Mouse (Mus musculus): ENCODE data around the gene Slamf6. TPM values are rescaled to one million over a fixed set of nuclear protein-coding genes. Genes with fewer than 3 reads are reported as not detected.

Gene Slamf6
- polyA plus RNA-seq, 1 experiment from 2014 or later, result 0.36 TPM

DNA sequence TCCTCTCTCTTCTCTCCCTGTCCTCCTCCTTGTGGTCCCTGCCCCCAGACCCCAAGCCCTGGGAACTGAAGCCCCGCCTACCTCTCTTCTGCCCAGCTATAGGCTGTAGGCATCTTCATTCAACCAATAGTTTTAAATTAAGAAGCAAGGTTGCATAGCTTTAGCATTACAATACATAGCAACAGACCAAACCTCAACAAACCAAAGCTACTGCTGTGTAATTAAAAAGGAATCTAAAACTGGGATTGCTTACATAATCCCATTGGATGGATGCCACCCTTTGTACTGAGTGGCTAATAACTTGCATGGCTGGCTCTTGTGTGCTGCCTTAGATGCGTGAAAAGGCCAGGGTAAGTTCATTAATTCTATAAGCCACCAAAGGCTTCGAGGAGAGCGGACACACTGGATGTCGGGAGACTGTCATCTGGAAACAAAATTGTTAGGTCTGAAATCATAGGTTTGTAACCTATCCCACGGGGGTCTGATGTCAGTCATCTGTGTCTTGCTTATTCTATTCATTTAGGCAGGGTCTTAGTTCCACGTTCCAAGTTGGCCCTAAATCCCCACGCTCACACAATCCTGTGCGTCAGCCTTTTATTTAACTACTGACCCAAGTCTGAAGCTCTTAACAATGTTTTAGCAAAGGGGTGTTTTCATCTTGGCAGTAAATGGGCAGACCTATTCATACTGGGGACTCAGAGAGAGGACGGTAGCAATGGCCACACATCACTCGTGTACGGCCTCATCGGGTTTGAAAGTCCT is 62.8 kb downstream of the Slamf6 start:
- Histone ChIP-seq H3K9me3 (replicated peaks; ENCODE audit: low read length) (no peaks in the 10 kb centered on the region), H3K9ac (ENCODE audit: low read depth, low read length) (no peak overlapping the region), H3K36me3 (ENCODE audit: insufficient read depth, low read length) (no peaks in the 10 kb centered on the region), H3K27ac (no peak overlapping the region), H3K4me1 (replicated peaks; ENCODE audit: insufficient read depth, low read length) (no peaks in the 10 kb centered on the region), H3K4me3 (replicated peaks; ENCODE audit: low read depth, low read length) (no peak overlapping the region), H3K4me2 (ENCODE audit: low read length) (no peak overlapping the region), H3K27me3 (ENCODE audit: insufficient read depth, low read length) (no peaks in the 10 kb centered on the region)
- no peak for DNase-seq (ENCODE audit: low spot score)
- WGBS, result 91% methylated on average over 13 of the region's 13 CpGs
- ATAC-seq (replicated peaks; ENCODE audit: low FRiP score, low read depth), result no peak
- no peak for TF ChIP-seq CTCF (IDR thresholded peaks at IDR 0.05; ENCODE audit: low read depth)

DNA sequence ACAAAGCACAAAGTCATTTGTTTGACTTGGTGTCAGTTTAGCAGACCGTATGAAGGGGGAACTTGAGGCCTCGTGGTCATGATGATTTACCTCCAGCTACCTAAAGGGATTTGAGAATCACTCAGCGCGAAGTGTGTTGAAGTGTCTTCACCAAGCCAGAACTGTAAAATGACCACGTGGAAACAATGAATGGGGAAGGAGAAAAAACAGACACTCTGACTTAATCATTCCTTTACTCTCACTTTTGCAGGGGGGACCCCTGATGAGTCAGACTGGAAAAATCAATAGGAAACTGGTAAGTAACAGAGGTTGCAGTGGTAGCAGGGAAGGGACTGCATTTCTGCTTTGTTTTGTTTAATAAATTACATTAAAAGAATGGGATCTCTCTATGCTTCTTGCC is 64.9 kb downstream of the Slamf6 start:
- ATAC-seq (replicated peaks; ENCODE audit: low FRiP score, low read depth), result no peak
- DNase-seq (ENCODE audit: low spot score), result no peak
- H3K4me2 ChIP-seq (ENCODE audit: low read length), result no peak overlapping the region
- H3K36me3 ChIP-seq (ENCODE audit: insufficient read depth, low read length), result no peaks in the 10 kb centered on the region
- H3K27ac ChIP-seq, result no peak overlapping the region
- H3K4me1 ChIP-seq (replicated peaks; ENCODE audit: insufficient read depth, low read length), result no peaks in the 10 kb centered on the region
- no peaks in the 10 kb centered on the region for H3K9me3 ChIP-seq (replicated peaks; ENCODE audit: low read length)
- H3K27me3 ChIP-seq (ENCODE audit: insufficient read depth, low read length), result no peaks in the 10 kb centered on the region
- no peak overlapping the region for H3K4me3 ChIP-seq (replicated peaks; ENCODE audit: low read depth, low read length)
- no peak for TF ChIP-seq CTCF (IDR thresholded peaks at IDR 0.05; ENCODE audit: low read depth)
- H3K9ac ChIP-seq (ENCODE audit: low read depth, low read length), result no peak overlapping the region
- 41% methylated on average over 5 of the region's 5 CpGs for WGBS

DNA sequence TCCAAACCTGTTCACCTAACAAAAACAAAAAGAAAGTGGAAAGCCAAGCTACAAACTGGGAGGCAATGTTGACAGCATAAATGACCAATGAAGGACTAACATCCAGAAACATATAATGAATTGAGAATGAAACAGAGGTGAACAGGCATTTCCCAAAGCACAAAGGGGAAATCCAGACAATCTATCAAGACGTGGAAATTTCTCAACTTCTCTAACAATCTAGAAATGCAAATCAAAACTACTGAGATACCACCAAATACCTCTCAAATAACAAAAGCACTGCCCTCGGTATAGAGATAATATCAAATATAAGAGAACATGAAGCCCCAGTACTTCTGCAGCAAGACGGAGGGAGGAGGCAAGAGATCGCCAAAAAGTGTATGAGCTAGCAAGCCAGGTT is 65.4 kb downstream of the Slamf6 start:
- no peak overlapping the region for H3K4me3 ChIP-seq (replicated peaks; ENCODE audit: low read depth, low read length)
- WGBS, result 68% methylated on average over 4 of the region's 4 CpGs
- TF ChIP-seq CTCF (IDR thresholded peaks at IDR 0.05; ENCODE audit: low read depth), result no peak
- no peak overlapping the region for H3K9ac ChIP-seq (ENCODE audit: low read depth, low read length)
- ATAC-seq (replicated peaks; ENCODE audit: low FRiP score, low read depth) (no peak), DNase-seq (ENCODE audit: low spot score) (no peak)
- H3K36me3 ChIP-seq (ENCODE audit: insufficient read depth, low read length), result no peaks in the 10 kb centered on the region
- H3K4me1 ChIP-seq (replicated peaks; ENCODE audit: insufficient read depth, low read length), result no peaks in the 10 kb centered on the region
- H3K9me3 ChIP-seq (replicated peaks; ENCODE audit: low read length), result no peaks in the 10 kb centered on the region
- no peaks in the 10 kb centered on the region for H3K27me3 ChIP-seq (ENCODE audit: insufficient read depth, low read length)
- no peak overlapping the region for H3K4me2 ChIP-seq (ENCODE audit: low read length)
- H3K27ac ChIP-seq, result no peak overlapping the region

DNA sequence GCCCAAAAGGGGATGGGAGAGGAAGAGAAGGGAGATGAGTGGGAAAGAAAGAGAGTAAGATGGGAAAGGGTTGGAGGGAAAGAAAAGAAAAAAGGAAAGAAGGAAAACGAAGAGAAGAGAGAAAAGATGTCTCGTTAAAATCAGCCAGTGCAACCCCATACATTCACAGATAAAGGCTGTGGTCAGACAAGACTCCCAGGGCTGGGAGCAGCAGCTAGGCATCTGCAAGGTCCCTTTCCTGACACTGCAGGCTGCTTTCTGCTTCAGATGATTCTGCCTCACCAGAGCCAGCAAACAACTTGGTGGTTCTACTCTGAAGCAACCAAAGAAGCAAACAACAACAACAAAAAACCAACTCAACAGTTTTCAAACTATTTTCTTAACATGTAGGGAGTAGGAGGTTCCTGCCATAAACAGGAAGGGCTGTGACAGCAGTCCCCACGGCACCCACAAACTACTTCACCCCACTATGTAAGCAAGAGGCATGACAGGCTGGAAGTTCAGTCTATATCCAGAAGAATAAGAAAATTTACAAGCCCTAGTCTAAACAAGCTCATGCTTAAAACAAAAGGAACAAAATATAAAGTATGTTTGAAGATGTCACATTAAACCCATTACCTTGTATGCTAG is 66.2 kb downstream of the Slamf6 start:
- H3K4me2 ChIP-seq (ENCODE audit: low read length), result no peak overlapping the region
- DNase-seq (ENCODE audit: low spot score) (no peak), ATAC-seq (replicated peaks; ENCODE audit: low FRiP score, low read depth) (no peak)
- H3K27me3 ChIP-seq (ENCODE audit: insufficient read depth, low read length), result no peaks in the 10 kb centered on the region
- no peak overlapping the region for H3K27ac ChIP-seq
- H3K4me3 ChIP-seq (replicated peaks; ENCODE audit: low read depth, low read length), result no peak overlapping the region
- H3K36me3 ChIP-seq (ENCODE audit: insufficient read depth, low read length), result no peaks in the 10 kb centered on the region
- 59% methylated on average over 3 of the region's 3 CpGs for WGBS
- H3K9me3 ChIP-seq (replicated peaks; ENCODE audit: low read length), result no peaks in the 10 kb centered on the region
- H3K9ac ChIP-seq (ENCODE audit: low read depth, low read length), result no peak overlapping the region
- no peaks in the 10 kb centered on the region for H3K4me1 ChIP-seq (replicated peaks; ENCODE audit: insufficient read depth, low read length)
- no peak for TF ChIP-seq CTCF (IDR thresholded peaks at IDR 0.05; ENCODE audit: low read depth)

DNA sequence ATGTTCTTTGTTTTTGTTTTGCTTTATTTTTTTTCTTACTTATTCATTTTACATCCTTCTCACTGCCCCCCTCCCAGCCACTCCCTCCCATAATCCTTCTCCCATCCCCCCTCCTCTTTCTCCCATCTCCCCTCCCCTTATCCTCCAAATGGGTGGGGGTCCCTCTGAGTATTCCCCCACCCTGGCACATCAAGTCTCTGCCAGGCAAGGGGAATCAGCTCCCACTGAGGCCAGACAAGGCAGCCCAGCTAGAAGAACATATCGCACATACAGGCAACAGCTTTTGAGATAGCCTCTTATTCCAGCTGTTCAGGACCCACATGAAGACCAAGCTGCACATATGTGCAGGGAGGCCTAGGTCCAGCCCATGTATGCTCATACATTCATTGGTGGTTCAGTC is 66.8 kb downstream of the Slamf6 start:
- Histone ChIP-seq H3K4me3 (replicated peaks; ENCODE audit: low read depth, low read length) (no peak overlapping the region), H3K9me3 (replicated peaks; ENCODE audit: low read length) (no peaks in the 10 kb centered on the region), H3K36me3 (ENCODE audit: insufficient read depth, low read length) (no peaks in the 10 kb centered on the region), H3K27ac (no peak overlapping the region), H3K4me1 (replicated peaks; ENCODE audit: insufficient read depth, low read length) (no peaks in the 10 kb centered on the region), H3K9ac (ENCODE audit: low read depth, low read length) (no peak overlapping the region), H3K4me2 (ENCODE audit: low read length) (no peak overlapping the region), H3K27me3 (ENCODE audit: insufficient read depth, low read length) (no peaks in the 10 kb centered on the region)
- no peak for TF ChIP-seq CTCF (IDR thresholded peaks at IDR 0.05; ENCODE audit: low read depth)
- no peak for ATAC-seq (replicated peaks; ENCODE audit: low FRiP score, low read depth)
- no peak for DNase-seq (ENCODE audit: low spot score)
- 89% methylated on average over 1 of the region's 1 CpGs for WGBS

DNA sequence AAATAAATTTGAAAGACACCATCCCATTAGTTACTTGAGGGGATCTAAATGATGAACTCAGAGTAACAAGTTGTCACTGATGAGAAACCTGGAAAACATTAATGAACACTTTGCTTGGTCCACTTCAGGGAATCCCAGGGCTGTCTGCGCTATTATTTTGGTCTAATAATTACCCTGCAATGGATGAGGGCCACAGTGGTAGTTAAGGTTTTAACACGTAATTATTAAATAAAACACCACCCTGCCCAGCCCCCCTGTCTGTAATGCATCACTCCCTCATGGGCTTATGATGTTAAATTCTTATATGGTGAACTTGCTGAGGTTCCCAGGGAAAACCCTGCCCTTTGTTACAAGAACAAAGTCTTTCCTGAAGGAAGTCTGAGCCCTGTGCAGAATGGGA is 74.6 kb downstream of the Slamf6 start:
- H3K36me3 ChIP-seq (ENCODE audit: insufficient read depth, low read length), result no peaks in the 10 kb centered on the region
- DNase-seq (ENCODE audit: low spot score), result no peak
- no peak overlapping the region for H3K4me2 ChIP-seq (ENCODE audit: low read length)
- H3K9me3 ChIP-seq (replicated peaks; ENCODE audit: low read length), result no peaks in the 10 kb centered on the region
- TF ChIP-seq CTCF (IDR thresholded peaks at IDR 0.05; ENCODE audit: low read depth), result no peak
- no peak overlapping the region for H3K9ac ChIP-seq (ENCODE audit: low read depth, low read length)
- 76% methylated on average over 2 of the region's 2 CpGs for WGBS
- H3K4me3 ChIP-seq (replicated peaks; ENCODE audit: low read depth, low read length), result no peak overlapping the region
- no peaks in the 10 kb centered on the region for H3K4me1 ChIP-seq (replicated peaks; ENCODE audit: insufficient read depth, low read length)
- H3K27me3 ChIP-seq (ENCODE audit: insufficient read depth, low read length), result no peaks in the 10 kb centered on the region
- no peak overlapping the region for H3K27ac ChIP-seq
- ATAC-seq (replicated peaks; ENCODE audit: low FRiP score, low read depth), result peak; percentile 36; the same call in 1 of the 2 replicates
